Mouse (Mus musculus): ENCODE measurements at regions not wholly inside any gene's neighbourhood (a gene's known extent, or its start where the extent isn't known, plus 50 kb on each side); places are given as distances from the start of the nearest gene placed in this dataset.

- DNase-seq = no peak
Observed at GRCm38 (mm10) chr12:32653096-32653495, 166.2 kb upstream of the Nampt start.

GRCm38 (mm10) chr12:32656194-32656593 is 163.2 kb upstream of the Nampt start:
- no peak for DNase-seq

- no peak for DNase-seq
Observed at GRCm38 (mm10) chr12:32661782-32662413, 157.4 kb upstream of the Nampt start.

- DNase-seq = no peak
Observed at GRCm38 (mm10) chr12:32666040-32666439, 153.3 kb upstream of the Nampt start.

- DNase-seq = no peak
Observed at GRCm38 (mm10) chr12:32677908-32678307, 141.4 kb upstream of the Nampt start.

- no peak for DNase-seq
Observed at GRCm38 (mm10) chr12:32678756-32679155, 140.6 kb upstream of the Nampt start.

GRCm38 (mm10) chr12:32681910-32682309 is 137.4 kb upstream of the Nampt start:
- no peak for DNase-seq

- no peak for DNase-seq
Observed at GRCm38 (mm10) chr12:32683375-32683774, 136.0 kb upstream of the Nampt start.

GRCm38 (mm10) chr12:32685788-32686385 is 133.5 kb upstream of the Nampt start:
- no peak for DNase-seq

GRCm38 (mm10) chr12:32689361-32689760 is 130.0 kb upstream of the Nampt start:
- no peak for DNase-seq

- no peak for DNase-seq
Observed at GRCm38 (mm10) chr12:32690096-32690495, 129.2 kb upstream of the Nampt start.

- no peak for DNase-seq
Observed at GRCm38 (mm10) chr12:32692081-32692819, 127.1 kb upstream of the Nampt start.

- no peak for DNase-seq
Observed at GRCm38 (mm10) chr12:32692962-32693361, 126.4 kb upstream of the Nampt start.

GRCm38 (mm10) chr12:32693678-32694077 is 125.7 kb upstream of the Nampt start:
- DNase-seq = no peak

- no peak for DNase-seq
Observed at GRCm38 (mm10) chr12:32696832-32697231, 122.5 kb upstream of the Nampt start.

- DNase-seq = no peak
Observed at GRCm38 (mm10) chr12:32709188-32709587, 110.2 kb upstream of the Nampt start.

GRCm38 (mm10) chr12:32717129-32717921 is 102.0 kb upstream of the Nampt start:
- DNase-seq = no peak

- DNase-seq = no peak
Observed at GRCm38 (mm10) chr12:32719203-32719602, 100.1 kb upstream of the Nampt start.

GRCm38 (mm10) chr12:32724451-32725188 is 94.7 kb upstream of the Nampt start:
- no peak for DNase-seq

- DNase-seq = no peak
Observed at GRCm38 (mm10) chr12:32727539-32727938, 91.8 kb upstream of the Nampt start.

- DNase-seq = peak; percentile 6
Observed at GRCm38 (mm10) chr12:32728425-32728824, 90.9 kb upstream of the Nampt start.

GRCm38 (mm10) chr12:32735224-32735623 is 84.1 kb upstream of the Nampt start:
- DNase-seq = no peak

GRCm38 (mm10) chr12:32741465-32741864 is 77.9 kb upstream of the Nampt start:
- no peak for DNase-seq

Data from embryo, embryonic 11 days (tissue).